Mouse (Mus musculus): ENCODE data around the gene Terf2. TPM values are rescaled to one million over a fixed set of nuclear protein-coding genes. Genes with fewer than 3 reads are reported as not detected.
"Not testable (repeated sequence)": the region's sequence is repeated elsewhere in the genome, so short reads cannot be mapped to it uniquely, and the experiment has no call there.

Gene Terf2
- total RNA-seq, 2 experiments from 2014 or later, result 35.7 to 38.4 TPM

DNA sequence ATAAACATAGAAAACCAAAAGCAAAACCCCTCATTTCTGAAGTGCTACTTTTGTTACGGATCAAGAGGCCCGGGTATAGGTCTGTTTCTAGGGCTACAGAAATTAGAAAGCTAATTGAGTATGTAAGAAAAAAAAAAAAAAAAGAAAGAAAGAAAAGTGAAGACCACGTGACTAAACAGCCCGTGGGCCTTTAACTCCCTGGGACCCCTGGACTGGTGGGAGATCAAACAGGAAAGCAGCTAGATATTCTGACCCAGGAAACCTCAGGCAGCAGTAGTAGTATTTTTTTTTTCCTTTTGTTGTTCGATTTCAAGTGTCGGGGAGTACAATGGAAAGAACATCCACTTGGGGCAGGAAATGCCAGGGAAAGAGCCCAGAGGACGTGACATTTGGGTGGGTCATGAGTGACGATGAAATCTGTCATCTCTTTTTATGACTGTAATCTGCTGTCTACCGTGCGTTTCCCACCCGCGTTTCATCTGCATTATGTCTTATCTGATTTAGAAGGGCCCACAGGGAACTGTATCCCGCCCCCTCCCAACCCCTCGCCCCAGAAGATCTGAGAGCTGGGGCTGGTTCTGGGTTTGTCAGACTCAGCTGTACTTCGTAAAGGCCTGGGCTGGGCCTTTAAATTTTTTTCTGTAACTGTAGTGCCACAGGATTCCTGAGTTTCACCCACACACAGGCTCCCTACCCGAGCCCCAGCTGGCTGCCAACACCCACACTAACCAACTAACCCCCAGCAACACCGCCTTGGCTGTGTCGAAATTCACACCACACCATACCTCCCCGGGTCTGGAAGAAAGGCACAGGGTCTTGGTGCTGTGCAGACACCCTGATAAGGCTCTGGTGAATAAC lies 18.0 kb upstream of the Terf2 start:
- no peak for DNase-seq (ENCODE audit: low spot score in 2 of 2)

DNA sequence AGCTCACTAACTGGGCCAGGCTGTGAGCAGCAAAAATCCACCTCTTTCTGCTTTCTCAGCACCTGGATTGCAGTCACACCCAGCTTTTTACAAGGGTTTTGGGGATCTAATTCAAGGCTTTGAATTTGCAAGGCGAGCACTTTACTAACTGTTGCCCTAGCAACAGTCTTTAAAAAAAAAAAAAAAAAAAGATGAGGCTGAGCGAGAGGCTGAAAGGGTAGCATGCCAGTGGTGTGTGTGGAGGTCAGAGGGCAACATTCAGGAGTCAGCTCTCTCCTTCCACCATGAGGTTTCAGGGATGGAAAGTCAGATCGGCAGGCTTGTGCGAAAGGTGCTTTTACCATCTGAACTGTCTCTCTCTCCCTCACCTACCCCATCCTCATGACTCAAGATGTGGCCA lies 16.9 kb upstream of the Terf2 start:
- DNase-seq (ENCODE audit: low spot score in 2 of 2), result no peak

DNA sequence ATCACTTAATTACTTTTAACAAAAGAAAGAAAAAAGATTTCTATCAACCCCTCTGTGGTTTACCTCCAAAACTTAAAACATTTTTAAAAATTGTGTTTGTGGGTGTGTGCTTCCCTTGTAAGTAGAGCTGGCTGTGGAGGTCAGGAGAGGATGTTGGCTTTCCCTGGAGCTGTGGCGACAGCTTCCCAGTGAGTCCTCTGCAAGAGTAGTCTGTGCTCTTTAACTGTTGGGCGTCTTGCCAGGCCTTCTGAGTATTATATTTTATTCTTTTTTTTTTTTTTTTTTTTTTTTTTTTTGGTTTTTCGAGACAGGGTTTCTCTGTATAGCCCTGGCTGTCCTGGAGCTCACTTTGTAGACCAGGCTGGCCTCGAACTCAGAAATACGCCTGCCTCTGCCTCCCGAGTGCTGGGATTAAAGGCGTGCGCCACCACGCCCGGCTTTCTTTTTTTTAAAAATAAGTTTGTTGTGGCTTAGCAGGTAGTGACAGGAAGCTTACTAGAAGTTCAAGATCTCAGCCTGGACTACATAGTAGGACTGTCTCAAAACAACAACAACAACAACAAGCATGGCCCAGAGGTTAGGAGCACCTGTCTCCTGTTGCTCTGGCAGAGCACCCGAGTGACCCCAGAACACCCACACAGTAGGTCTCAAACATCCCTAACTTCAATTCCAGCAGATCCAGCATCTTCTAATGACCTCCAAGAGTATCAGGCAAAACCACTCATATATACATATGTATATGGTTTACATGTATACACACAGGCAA lies 15.2 kb upstream of the Terf2 start:
- DNase-seq (ENCODE audit: low spot score in 2 of 2), result no peak

DNA sequence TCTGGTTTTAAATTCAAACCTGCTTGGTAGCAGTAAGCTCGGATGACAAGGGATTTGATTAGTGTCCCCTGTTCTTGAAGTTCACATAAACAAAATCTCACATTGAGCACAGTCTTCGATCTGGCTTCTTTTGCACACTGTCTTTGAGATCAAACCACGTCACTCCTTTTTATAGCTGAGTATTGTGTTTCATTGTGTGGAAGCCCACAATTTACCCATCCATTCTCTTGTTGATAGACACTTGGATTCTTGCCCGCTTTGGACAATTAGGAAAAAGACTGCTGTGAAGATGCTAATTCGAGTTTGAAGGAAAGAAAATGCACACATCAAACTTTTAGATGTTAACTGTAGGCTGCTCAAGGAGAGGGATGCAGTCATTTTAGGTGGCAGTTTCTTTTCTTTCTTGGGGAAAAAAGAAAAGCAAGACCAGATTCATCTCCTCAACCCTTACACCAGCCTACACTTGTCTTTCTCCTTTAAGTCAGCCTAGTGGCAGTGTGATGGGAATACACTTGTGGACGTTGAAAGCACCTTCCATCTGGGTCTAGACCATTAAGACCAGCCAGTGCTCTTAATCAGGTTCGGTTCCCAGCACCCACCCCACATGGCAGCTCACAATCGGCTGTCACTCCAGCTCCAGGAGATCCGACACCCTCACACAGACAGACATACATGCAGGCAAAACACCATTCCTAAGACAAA lies 14.4 kb upstream of the Terf2 start:
- no peak for DNase-seq (ENCODE audit: low spot score in 2 of 2)

DNA sequence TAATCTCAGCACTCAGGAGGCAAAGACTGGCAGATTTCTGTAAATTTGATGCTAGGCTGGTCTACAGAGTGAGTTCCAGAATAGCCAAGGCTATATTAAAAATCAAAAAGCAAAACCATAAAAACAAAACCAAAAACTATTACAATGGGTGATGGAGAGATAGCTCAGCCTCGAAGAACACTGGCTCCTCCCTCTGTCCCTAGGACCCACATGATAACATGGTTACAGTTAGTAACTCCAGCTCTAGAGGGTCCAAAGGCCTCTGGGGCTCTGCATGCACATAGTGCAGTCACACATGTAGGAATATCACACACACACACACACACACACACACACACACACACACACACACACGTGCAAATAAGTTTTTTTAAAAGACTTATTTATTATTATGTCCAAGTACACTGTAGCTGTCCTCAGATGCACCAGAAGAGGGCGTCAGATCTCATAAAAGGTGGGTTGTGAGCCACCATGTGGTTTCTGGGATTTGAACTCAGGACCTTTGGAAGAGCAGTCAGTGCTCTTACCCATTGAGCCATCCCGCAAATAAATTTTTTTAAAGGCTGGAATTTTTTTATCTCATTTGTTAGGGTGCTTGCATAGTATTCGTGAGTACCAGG lies 13.6 kb upstream of the Terf2 start:
- DNase-seq (ENCODE audit: low spot score in 2 of 2), result no peak

DNA sequence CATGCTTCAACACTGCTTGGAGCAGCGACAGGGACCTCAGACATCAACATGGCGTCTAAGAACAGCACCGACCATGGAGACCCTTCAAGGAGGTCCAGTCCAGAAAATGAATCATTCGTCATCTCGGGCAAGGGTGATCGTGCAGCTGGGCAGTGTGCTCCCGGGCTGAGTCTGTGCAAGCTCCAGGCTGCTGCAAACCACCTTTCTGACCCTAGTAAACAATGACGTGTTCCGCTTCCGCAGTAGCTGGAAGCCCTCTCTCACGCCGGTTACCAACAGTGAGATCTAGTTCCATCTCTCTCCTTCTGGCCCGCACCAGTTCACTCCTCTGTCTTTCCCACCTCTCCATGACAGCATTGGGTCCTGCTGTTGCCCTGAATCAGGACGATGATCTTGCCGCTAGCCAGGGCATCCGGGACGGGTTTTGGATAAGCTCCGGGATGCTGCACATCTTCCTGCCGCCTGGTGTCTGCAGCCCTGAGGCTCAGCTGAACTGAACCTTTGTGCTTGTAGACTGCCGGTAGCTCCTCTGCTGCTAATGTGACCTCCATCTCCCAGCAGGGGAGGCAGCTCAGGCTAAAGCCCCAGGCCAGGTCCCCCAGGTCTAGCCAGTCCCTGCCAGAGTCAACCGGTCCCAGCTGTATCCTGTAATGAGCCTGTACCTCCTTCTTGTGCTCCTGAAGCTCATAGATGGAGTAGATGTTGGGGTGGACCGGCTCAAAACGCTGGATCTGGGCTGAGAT lies 12.8 kb upstream of the Terf2 start:
- DNase-seq (ENCODE audit: low spot score in 2 of 2), result no peak

DNA sequence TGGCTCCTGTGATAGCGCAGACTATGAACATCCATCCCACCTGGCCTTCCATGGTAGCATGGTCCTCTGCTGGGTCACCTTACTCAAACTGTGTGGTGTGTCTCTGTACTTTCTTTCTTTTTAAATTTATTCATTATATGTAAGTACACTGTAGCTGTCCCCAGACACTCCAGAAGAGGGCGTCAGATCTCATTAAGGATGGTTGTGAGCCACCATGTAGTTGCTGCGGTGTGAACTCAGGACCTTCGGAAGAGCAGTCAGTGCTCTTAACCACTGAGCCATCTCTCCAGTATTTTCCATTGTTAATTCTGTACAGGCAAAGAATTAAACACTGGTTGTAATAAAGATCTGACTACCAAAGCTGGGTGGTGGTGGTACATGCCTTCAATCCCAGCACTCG lies 11.7 kb upstream of the Terf2 start:
- DNase-seq (ENCODE audit: low spot score in 2 of 2), result not testable (repeated sequence)

DNA sequence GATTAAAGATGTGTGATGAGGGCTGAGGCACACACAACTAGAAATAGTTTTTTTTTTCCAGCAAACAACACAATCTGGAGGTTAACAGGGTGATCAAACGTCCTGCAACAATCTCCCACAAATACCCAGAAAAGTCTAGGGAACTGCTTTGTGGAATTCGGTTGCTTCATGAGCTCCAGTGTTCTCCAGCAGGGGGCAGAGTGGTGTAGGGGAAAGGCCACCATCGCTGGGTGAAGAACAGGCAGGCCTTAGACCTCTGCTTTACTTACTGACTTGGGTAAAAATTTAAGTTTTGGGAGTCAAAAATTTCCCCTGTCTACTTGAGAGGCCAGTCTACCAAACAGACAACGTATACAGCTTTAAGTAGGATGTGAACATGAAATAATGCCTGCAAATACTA lies 8.2 kb upstream of the Terf2 start:
- peak in 1 of 2 experiments; percentile 78 for DNase-seq (ENCODE audit: low spot score in 2 of 2)

DNA sequence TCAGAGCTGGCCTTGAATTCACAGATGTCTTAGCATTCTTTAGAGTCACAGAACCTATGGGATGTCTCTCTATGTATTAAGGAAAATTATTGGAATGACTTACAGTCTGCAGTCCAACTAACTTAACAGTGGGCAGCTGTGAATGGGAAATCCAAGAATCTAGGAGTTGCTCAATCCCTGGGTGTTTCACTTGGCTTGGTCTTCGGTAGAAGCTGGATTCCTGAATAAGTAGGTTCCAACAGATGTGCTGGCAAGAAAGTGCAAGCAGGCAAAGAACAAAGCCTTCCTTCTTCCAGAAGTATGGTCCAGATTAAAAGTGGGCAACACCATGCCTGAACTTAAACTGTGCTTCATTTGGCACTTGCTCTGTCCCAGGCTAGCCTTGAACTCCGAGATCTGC lies 4.3 kb upstream of the Terf2 start:
- no peak for DNase-seq (ENCODE audit: low spot score in 2 of 2)

DNA sequence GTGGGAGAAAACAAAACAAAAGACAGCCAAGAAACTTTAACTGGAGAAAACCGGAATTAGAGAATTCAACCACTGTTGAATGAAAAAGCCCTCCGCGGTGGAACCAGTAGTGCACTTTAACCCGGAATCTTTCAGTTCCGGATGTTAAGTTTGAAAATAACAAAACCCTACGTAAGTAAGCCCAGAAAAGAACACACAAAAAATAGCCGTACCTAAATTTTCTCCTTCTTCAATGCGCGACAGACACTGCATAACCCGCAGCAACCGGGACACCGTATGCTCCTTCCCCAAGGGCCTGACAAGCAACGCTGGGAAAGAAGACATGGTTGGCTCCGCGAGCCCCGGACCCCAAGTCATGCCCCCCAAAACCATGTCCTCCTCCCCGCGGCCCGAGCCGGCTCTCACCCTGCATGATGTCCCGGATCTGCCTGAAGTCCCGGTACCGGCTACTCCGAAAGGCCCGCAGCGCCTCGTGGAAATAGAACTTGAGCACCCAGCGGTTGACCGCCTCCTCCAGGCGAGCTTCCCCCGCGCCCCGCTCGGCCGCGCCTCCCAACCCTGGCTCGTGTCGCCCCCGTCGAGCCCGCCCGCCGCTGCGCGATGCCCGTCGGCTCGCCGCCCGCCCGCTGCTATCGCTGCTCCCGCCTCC lies 506 bp downstream of the Terf2 start:
- DNase-seq (ENCODE audit: low spot score in 2 of 2), result peak in 1 of 2 experiments; percentile 33

DNA sequence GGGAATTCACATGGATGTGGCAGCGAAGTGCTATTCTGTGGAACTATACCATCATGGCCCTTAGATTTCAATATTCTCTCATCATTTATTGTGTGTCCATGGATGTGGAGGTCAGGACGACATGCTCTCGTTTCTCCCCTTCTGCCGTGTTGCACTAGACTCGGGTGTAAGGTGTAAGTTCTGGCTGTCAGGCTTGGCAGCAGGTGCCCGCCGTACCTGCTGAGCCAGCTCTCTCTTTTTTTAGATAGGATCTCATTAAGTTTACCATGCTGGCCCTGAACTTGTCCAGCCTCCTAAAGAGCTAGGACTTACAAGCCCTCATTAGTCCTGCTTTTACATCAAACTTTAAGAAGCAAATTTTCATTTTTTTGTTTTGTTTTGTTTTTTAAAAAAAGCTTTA lies 5.8 kb downstream of the Terf2 start:
- no peak for DNase-seq (ENCODE audit: low spot score in 2 of 2)

DNA sequence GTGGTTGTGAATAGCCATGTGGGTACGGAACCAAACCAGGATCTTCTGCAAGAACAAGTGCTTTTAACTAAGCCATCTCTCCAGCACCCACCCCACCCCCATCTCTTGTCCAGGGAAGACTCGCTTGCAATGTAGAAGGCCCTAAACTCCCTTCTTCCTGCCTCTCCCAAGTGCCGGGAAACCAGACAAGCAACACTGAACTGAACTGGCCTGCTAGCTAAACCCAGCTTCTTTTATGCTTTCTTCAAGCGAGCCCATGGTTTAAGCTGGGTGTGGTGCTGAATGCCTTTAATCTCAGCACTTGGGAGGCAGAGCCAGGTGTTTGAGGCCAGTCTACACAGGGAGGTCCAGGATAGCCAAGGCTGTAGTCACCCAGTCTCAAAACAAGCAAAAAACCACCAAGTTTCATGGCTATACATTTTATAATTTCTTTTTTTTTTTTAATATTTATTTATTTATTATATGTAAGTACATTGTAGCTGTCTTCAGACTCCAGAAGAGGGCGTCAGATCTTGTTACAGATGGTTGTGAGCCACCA lies 7.8 kb downstream of the Terf2 start:
- no peak for DNase-seq (ENCODE audit: low spot score in 2 of 2)

DNA sequence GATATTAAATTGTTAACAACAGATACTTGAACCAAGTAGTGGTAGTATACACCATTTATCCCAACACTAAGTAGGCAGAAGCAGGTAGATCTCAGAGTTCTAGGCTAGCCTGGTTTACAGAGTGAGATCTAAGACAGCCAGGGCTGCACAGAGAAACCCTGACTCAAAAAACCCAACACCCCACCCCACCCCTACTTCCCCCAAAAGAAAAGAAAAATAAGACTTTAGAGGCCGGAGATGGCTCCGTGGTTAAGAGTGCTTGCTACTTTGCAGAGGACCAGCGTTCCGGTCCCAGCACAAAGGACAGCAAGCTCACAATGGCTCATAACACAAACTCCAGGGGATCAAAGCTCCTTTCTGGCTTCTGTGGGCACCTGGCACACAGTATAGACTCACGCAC lies 10.3 kb downstream of the Terf2 start:
- DNase-seq (ENCODE audit: low spot score in 2 of 2), result no peak

DNA sequence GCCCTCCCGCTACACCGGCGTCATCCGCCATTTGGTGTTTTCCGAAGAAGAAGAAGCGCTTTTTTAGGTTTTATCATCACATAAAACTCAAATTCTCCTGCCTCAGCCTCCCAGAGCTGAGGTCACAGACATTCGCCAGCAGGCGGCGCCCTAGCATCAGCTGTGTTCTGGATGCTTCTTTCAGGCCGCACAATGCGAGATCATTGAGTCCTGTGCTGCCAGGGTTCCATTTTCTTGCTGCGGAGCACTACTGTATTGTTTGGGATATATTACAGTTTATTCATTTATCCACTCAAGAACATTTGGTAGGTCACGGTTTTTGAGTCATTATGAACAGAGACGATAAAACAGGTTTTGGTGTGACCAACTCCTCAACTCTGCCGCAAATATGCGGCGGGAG lies 11.0 kb downstream of the Terf2 start:
- no peak for DNase-seq (ENCODE audit: low spot score in 2 of 2)

DNA sequence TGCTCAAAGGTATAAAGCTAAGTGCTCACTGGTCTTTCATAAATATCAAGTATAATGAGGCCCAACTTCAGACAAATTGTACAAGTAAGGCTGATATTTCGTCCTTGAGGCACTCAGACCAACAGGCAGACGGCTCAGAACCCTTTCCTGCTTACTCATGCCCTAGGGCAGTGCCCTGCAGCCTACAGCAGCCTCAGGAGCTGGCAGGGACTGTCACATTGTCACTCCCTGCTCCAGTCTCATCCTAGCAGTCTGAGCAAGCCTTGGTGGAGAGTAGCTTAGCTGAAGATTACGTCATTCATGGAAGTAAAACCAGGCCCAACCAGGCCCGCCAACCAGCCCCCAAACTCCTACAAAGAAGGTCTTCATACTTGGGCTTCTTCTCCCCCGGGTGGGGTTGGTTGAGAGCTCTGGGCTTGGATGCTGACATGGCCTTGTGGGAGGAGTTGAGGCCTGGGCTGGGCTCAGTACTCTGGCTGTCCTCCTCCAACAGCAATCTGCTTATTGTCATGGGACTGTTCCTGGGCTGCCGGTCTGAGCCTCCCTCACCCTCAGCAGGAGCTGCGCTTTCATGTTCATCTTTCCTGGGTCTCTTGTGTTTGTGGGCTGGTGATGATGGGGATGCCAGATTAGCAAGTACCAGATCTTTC lies 20.0 kb downstream of the Terf2 start:
- DNase-seq (ENCODE audit: low spot score in 2 of 2), result no peak

DNA sequence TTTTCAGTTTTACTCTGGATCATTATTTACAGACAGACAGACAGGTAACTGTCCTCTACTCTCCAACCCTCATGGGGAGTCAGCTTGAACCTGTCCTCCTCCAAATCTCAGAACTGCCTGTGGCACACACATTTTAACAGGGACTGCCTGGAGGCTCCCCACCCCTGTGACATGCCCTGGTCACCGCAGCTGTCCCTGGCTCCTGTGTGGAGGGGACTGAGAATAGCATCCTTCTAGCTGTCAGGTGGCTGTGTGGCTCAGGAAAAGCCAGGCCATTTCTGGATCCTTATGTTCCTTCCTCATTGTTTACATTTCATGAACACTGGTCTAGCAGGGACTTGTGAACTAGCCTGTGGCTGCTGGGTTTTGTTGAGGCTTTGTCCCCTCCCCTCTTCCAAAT lies 22.2 kb downstream of the Terf2 start:
- no peak for DNase-seq (ENCODE audit: low spot score in 2 of 2)

DNA sequence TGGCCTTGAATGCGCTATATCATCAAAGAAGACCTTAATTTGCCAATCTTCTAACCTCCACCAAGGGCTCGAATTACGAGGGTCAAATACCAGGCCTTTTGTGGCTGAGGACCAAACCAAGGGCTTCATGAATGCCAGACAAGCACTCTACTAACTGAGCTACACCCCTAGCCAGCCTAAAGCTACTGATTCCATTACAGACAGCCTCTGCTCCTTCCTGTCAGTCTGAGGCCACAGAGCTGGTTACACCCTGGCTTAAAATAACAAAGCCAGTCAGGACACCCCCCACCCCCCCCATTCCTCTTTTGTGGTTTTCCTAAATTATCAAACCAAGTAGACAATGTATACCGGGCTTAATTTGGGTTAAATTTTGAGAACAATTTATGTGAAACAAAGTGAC lies 22.6 kb downstream of the Terf2 start:
- no peak for DNase-seq (ENCODE audit: low spot score in 2 of 2)

DNA sequence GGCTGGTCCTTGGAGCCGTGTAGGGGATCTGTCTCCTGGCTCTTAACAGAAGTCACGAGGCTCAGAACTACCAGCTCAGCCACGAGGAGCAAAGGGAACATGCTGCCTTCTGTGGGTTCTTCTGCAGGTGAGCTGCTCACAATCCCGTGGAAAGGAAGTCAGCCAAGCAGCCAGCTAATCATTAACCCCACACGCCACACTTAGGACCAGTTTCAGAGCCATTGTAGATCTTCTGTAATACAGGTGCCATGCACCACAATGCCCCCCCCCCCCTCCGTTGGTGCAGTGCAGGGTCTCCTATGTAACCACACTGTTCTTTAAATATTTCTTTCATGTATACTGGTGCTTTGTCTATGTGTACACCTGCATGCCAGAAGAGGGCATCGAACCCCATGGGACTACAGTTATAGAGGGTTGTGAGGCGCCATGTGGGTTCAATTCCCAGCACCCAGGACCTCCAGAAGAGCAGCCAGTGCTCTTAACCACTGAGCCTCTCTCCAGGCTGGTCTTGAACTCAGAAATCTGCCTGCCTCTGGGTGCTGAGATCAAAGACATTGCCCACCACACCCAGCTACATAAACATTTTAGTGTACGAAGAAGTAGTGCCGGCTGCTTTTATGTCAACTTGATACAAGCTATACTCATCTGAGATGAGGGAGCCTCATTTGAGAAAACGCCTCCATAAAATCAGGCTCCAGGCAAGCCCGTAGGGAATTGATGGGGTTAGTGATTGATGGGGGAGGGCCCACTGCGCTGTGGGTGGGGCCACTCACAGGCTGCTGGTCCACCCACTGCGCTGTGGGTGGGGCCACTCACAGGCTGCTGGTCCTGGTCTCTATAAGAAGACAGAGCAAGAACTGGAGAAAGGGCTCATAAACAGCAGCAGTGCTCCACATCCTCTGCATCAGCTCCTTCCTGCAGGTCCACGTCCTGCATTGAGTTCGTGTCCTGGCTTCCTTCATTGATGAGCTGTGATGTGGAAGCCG lies 30.5 kb downstream of the Terf2 start, which contains the start of gene Tmed6:
Tmed6 (minus strand) TSS at position 134 of the 986 bp plus-strand sequence.
- no peak for DNase-seq (ENCODE audit: low spot score in 2 of 2)

Data from adrenal gland, postnatal 4 days (tissue).